Mouse (Mus musculus): ENCODE data around the gene Mbnl2. TPM values are rescaled to one million over a fixed set of nuclear protein-coding genes. Genes with fewer than 3 reads are reported as not detected.

The Mbnl2 gene
- total and polyA plus RNA-seq, 3 experiments: 5.6 to 8.6 TPM; not detected in 1

DNA sequence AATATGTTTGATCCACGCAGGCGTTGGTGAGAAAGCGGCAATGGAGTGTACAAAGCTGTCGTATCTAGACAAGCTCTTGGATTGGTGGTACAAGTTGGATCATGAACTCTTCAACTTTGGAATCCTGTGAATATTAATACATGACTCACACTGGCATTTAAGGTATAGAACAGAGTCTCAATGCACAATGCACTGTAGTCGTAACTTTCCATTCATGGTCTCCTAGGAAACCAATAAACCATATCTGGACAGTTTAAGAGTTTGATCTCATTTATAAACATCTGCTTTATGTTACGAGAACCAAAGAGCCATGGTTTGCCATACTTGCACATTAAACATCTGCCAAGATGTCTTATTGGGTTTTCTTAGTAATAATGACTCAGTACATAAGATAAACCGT, 66.9 kb downstream of the Mbnl2 start:
- H3K27me3 ChIP-seq (ENCODE audit: control insufficient read depth in 1 of 2, insufficient read depth in 2 of 2, low read length in 2 of 2): no peaks in the 10 kb centered on the region
- H3K9ac ChIP-seq (ENCODE audit: control insufficient read depth, low read depth, low read length, poor library complexity, severe bottlenecking): no peak overlapping the region
- no peak for DNase-seq (ENCODE audit: low read depth, low spot score)
- no peak for TF ChIP-seq JUND (IDR thresholded peaks at IDR 0.05; ENCODE audit: low read depth, low read length)
- TF ChIP-seq HCFC1 (IDR thresholded peaks at IDR 0.05; ENCODE audit: low read depth, low read length): no peak
- TF ChIP-seq CHD1 (IDR thresholded peaks at IDR 0.05; ENCODE audit: low read depth, low read length): no peak
- no peak for TF ChIP-seq SMC3 (IDR thresholded peaks at IDR 0.05; ENCODE audit: low read depth, low read length)
- TF ChIP-seq TCF12 (IDR thresholded peaks at IDR 0.05; ENCODE audit: low read depth, low read length): no peak
- TF ChIP-seq E2F4 (IDR thresholded peaks at IDR 0.05; ENCODE audit: borderline replicate concordance, low read depth, low read length): no peak
- TF ChIP-seq NELFE (IDR thresholded peaks at IDR 0.05; ENCODE audit: low read depth, low read length): no peak
- H3K9me3 ChIP-seq (replicated peaks; ENCODE audit: insufficient read depth, low read length): no peaks in the 10 kb centered on the region
- no peaks in the 10 kb centered on the region for H3K36me3 ChIP-seq (ENCODE audit: control insufficient read depth in 1 of 2, insufficient read depth in 2 of 2, low read length in 2 of 2)
- no peak overlapping the region for H3K4me3 ChIP-seq (ENCODE audit: control insufficient read depth in 1 of 2, insufficient read depth in 1 of 2, low read depth in 2 of 2, low read length in 2 of 2)
- no peak overlapping the region for H3K27ac ChIP-seq (ENCODE audit: control insufficient read depth, low read depth, low read length)
- no peaks in the 10 kb centered on the region for H3K79me2 ChIP-seq (ENCODE audit: control insufficient read depth, insufficient read depth, low read length, poor library complexity)
- H3K4me1 ChIP-seq (ENCODE audit: control insufficient read depth in 1 of 2, insufficient read depth in 2 of 2, low read length in 2 of 2): no peaks in the 10 kb centered on the region

DNA sequence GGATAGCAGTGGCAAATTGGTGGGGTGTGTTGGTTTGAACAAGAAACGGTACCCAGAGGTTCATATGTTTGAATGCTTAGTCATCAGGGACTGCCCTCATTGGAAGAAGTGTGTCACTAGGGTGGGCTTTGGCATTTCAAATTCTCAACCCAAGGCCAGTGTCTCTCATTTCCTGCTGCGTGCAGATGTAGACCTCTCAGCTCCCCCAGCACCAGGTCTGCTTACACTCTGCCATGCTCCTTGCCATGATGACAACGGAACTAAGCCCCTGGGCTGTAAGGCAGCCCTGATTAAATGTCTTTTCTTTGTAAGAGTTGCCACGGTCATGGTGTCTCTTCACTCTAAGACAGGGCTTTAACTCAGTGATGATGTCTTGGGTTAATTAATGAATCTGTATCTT, 69.2 kb downstream of the Mbnl2 start:
- no peak for TF ChIP-seq MAFK (IDR thresholded peaks at IDR 0.05; ENCODE audit: borderline replicate concordance, low read depth, low read length)
- no peak for TF ChIP-seq ELF1 (IDR thresholded peaks at IDR 0.05; ENCODE audit: low read depth, low read length)
- TF ChIP-seq MYB (IDR thresholded peaks at IDR 0.05; ENCODE audit: low read depth, low read length): no peak
- TF ChIP-seq TCF12 (IDR thresholded peaks at IDR 0.05; ENCODE audit: low read depth, low read length): no peak
- TF ChIP-seq EP300 (IDR thresholded peaks at IDR 0.05; ENCODE audit: low read depth in 1 of 2, low read length in 2 of 2): no peak
- H3K9me3 ChIP-seq (replicated peaks; ENCODE audit: insufficient read depth, low read length): no peaks in the 10 kb centered on the region
- H3K4me3 ChIP-seq (ENCODE audit: control insufficient read depth in 1 of 2, insufficient read depth in 1 of 2, low read depth in 2 of 2, low read length in 2 of 2): no peak overlapping the region
- H3K27ac ChIP-seq (ENCODE audit: control insufficient read depth, low read depth, low read length): no peak overlapping the region
- DNase-seq (ENCODE audit: low read depth, low spot score): no peak
- no peaks in the 10 kb centered on the region for H3K4me1 ChIP-seq (ENCODE audit: control insufficient read depth in 1 of 2, insufficient read depth in 2 of 2, low read length in 2 of 2)
- H3K36me3 ChIP-seq (ENCODE audit: control insufficient read depth in 1 of 2, insufficient read depth in 2 of 2, low read length in 2 of 2): no peaks in the 10 kb centered on the region
- no peak overlapping the region for H3K9ac ChIP-seq (ENCODE audit: control insufficient read depth, low read depth, low read length, poor library complexity, severe bottlenecking)
- no peaks in the 10 kb centered on the region for H3K79me2 ChIP-seq (ENCODE audit: control insufficient read depth, insufficient read depth, low read length, poor library complexity)
- H3K27me3 ChIP-seq (ENCODE audit: control insufficient read depth in 1 of 2, insufficient read depth in 2 of 2, low read length in 2 of 2): no peaks in the 10 kb centered on the region

DNA sequence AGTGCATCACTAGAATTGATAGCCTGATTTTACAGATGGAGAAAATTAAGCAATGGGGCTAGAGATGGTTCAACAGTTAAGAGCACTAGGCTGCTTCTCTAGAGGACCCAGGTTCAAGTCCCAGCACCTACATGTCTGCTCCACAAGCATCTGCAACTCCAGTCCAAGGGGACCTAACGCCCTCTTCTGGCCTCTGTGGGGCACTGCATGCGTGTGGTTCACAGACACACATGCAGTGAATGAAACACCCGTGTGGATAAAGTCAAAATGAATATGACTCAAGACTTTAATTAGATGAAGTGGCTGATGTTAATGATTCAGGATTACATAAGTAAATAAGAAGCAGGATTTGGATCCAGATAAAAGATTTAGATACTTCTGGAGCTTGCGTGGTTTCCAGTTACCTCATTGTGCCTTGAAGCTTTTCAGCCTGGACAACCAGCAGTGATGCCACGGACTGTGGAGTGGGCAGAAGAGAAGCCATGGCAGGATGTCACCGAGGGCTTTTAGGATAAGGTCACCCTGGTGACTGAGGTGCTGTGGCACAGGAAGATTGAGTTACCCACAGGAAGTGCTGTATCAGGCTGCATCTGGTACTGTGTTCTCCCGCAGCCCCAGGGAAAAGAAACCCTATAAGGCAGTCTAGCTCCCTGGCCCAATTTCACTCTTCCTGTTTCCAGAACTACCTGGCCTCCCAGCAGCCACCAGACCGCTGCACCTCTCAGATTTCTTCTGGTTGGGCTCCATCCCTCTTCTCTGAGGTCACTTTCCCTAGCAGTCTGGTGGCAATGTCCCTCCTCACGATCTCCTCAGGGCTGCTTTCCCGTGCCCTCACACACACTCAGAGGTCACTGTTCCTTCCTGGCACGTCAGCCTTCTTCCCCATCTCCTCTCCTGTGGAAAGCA, 72.2 kb downstream of the Mbnl2 start:
- Histone ChIP-seq H3K9me3 (replicated peaks; ENCODE audit: insufficient read depth, low read length) (no peaks in the 10 kb centered on the region), H3K36me3 (ENCODE audit: control insufficient read depth in 1 of 2, insufficient read depth in 2 of 2, low read length in 2 of 2) (no peaks in the 10 kb centered on the region), H3K79me2 (ENCODE audit: control insufficient read depth, insufficient read depth, low read length, poor library complexity) (no peaks in the 10 kb centered on the region), H3K27me3 (ENCODE audit: control insufficient read depth in 1 of 2, insufficient read depth in 2 of 2, low read length in 2 of 2) (no peaks in the 10 kb centered on the region), H3K9ac (ENCODE audit: control insufficient read depth, low read depth, low read length, poor library complexity, severe bottlenecking) (no peak overlapping the region), H3K4me1 (ENCODE audit: control insufficient read depth in 1 of 2, insufficient read depth in 2 of 2, low read length in 2 of 2) (no peaks in the 10 kb centered on the region), H3K27ac (ENCODE audit: control insufficient read depth, low read depth, low read length) (no peak overlapping the region), H3K4me3 (ENCODE audit: control insufficient read depth in 1 of 2, insufficient read depth in 1 of 2, low read depth in 2 of 2, low read length in 2 of 2) (no peak overlapping the region)
- no peak for DNase-seq (ENCODE audit: low read depth, low spot score)
- TF ChIP-seq SMC3 (IDR thresholded peaks at IDR 0.05; ENCODE audit: low read depth, low read length) (no peak), USF2 (IDR thresholded peaks at IDR 0.05; ENCODE audit: borderline replicate concordance in 1 of 2, insufficient read depth in 1 of 2, low read depth in 1 of 2, low read length in 2 of 2) (no peak), JUND (IDR thresholded peaks at IDR 0.05; ENCODE audit: low read depth, low read length) (no peak), CTCF (IDR thresholded peaks at IDR 0.05 in 2 of 3, conservative IDR thresholded peaks at IDR 0.05 in 1 of 3; ENCODE audit: control insufficient read depth in 1 of 3, insufficient read depth in 1 of 3, low read depth in 2 of 3, low read length in 3 of 3, poor library complexity in 1 of 3, severe bottlenecking in 1 of 3) (no peak; a peak in 2 of 6 replicates), MXI1 (IDR thresholded peaks at IDR 0.05; ENCODE audit: low read depth, low read length) (no peak), TBP (IDR thresholded peaks at IDR 0.05; ENCODE audit: low read depth, low read length) (no peak), POLR2AphosphoS2 (IDR thresholded peaks at IDR 0.05; ENCODE audit: low read length) (no peak), ETS1 (IDR thresholded peaks at IDR 0.05; ENCODE audit: low read depth, low read length) (no peak), POLR2AphosphoS5 (IDR thresholded peaks at IDR 0.05; ENCODE audit: borderline replicate concordance, low read depth, low read length) (no peak), KAT2A (conservative IDR thresholded peaks at IDR 0.05; ENCODE audit: low read depth, low read length) (no peak), TAL1 (IDR thresholded peaks at IDR 0.05; ENCODE audit: low read length) (no peak), NRF1 (IDR thresholded peaks at IDR 0.05; ENCODE audit: insufficient read depth, low read depth, low read length, poor library complexity, severe bottlenecking) (no peak), SIN3A (IDR thresholded peaks at IDR 0.05; ENCODE audit: low read length) (no peak), USF1 (IDR thresholded peaks at IDR 0.05; ENCODE audit: low read depth, low read length) (no peak), ZC3H11A (IDR thresholded peaks at IDR 0.05; ENCODE audit: low read depth, low read length) (no peak), GABPA (IDR thresholded peaks at IDR 0.05; ENCODE audit: low read depth, low read length) (no peak)

Measured in MEL (cell line).